Mouse (Mus musculus) midbrain, postnatal 0 days (tissue): ENCODE results near the gene Pigt. TPM values are rescaled to one million over a fixed set of nuclear protein-coding genes. Genes with fewer than 3 reads are reported as not detected.
A peak's percentile ranks its signal among the peaks of the same experiment; 100 is the strongest.

Experiments
- ATAC-seq: fragments of 200-750 bp; cut with Nextera tagmentation; 2 replicates; pipeline ENCODE4 v1.8.0; 2017; ENCODE audit warnings: moderate number of reproducible peaks, mild to moderate bottlenecking, moderate TSS enrichment, moderate library complexity; ENCODE audit not compliant: low FRiP score
- DNase-seq: peaks from one replicate; pipeline ENCODE4 v3.0.0-alpha.2; 2015; ENCODE audit warnings: low spot score
- H3K27ac ChIP-seq: fragments of 300-500 bp; sonication (generic); 2 replicates; pipeline ENCODE4 v1.5.1; 2014; ENCODE audit warnings: low read depth, mild to moderate bottlenecking, low read length, mixed read lengths
- H3K27me3 ChIP-seq: fragments of 300-500 bp; sonication (generic); 2 replicates; pipeline ENCODE4 v1.6.1; 2014; ENCODE audit warnings: low read length, control low read depth, mixed read lengths; ENCODE audit not compliant: insufficient read depth
- H3K36me3 ChIP-seq: fragments of 300-500 bp; sonication (generic); 2 replicates; pipeline ENCODE4 v1.6.1; 2014; ENCODE audit warnings: low read length, control low read depth, mixed read lengths; ENCODE audit not compliant: insufficient read depth
- H3K4me1 ChIP-seq: fragments of 300-500 bp; sonication (generic); 2 replicates; pipeline ENCODE4 v1.6.1; 2014; ENCODE audit warnings: mild to moderate bottlenecking, control low read depth, antibody characterized with exemption, low read length, mixed read lengths; ENCODE audit not compliant: insufficient read depth
- H3K4me2 ChIP-seq: fragments of 300-500 bp; sonication (generic); 2 replicates; pipeline ENCODE4 v1.6.1; 2014; ENCODE audit warnings: low read depth, mild to moderate bottlenecking, low read length, mixed read lengths; ENCODE audit not compliant: poor library complexity, severe bottlenecking
- H3K4me3 ChIP-seq: fragments of 300-500 bp; sonication (generic); 2 replicates; pipeline ENCODE4 v1.5.1; 2014; ENCODE audit warnings: low read depth, mild to moderate bottlenecking, low read length, moderate library complexity
- H3K9ac ChIP-seq: fragments of 300-500 bp; sonication (generic); replicated peaks from 2 replicates; pipeline ENCODE4 v1.6.1; 2014; ENCODE audit warnings: mild to moderate bottlenecking, low read length, moderate library complexity, mixed read lengths; ENCODE audit not compliant: poor library complexity, severe bottlenecking
- H3K9me3 ChIP-seq: fragments of 300-500 bp; sonication (generic); 2 replicates; pipeline ENCODE4 v1.6.1; 2016; ENCODE audit warnings: low read length, control low read depth
- CTCF ChIP-seq: IDR thresholded peaks from 2 replicates; pipeline ENCODE4 v1.5.1; 2016; ENCODE audit warnings: antibody characterized with exemption, mild to moderate bottlenecking
- WGBS: fragments of 180-500 bp; shearing (Covaris S2); extraction: QIAGEN DNeasy Blood & Tissue Kit; methylation state at CpG from one replicate; pipeline ENCODE4 v1.1.7; 2014; 5-methylcytosine and 5-hydroxymethylcytosine counted together
- polyA plus RNA-seq: library from polyadenylated mRNA; unstranded; fragments of >200 nt; fragmentation: Nextera tagmentation; extraction: Ambion mirVana; gene quantifications from 2 replicates; pipeline ENCODE4 v1.2.1, GENCODE M21; 2015
- total RNA-seq: library from RNA; depleted of rRNA; stranded (reverse); fragments of >200 nt; gene quantifications from 2 replicates; pipeline ENCODE4 v1.2.3, GENCODE M21; 2014

The Pigt gene
- total and polyA plus RNA-seq, 2 experiments from 2014 or later = 126 TPM

GRCm38 (mm10) chr2:164487812-164488211 is 9.5 kb upstream of the Pigt start:
- no peak overlapping the region for H3K4me3 ChIP-seq
- ATAC-seq (peak; percentile 41; the same call in 1 of the 2 replicates), DNase-seq (peak; percentile 69)
- H3K36me3 ChIP-seq = peaks cover 15% of the 10 kb centered on the region
- H3K4me2 ChIP-seq = 0 out of 2 replicates have a peak overlapping the region, but pooled peaks have one; percentile 99
- no peak overlapping the region for H3K9ac ChIP-seq
- no peaks in the 10 kb centered on the region for H3K4me1 ChIP-seq
- WGBS = 61% methylated on average over 9 of the region's 9 CpGs
- H3K27ac ChIP-seq = no peak overlapping the region
- no peaks in the 10 kb centered on the region for H3K27me3 ChIP-seq
- H3K9me3 ChIP-seq = no peaks in the 10 kb centered on the region
- no peak for TF ChIP-seq CTCF

- peak; percentile 65; the same call in 1 of the 2 replicates for ATAC-seq
- no peak for TF ChIP-seq CTCF
- H3K4me3 ChIP-seq = no peak overlapping the region
- peak; percentile 78 for DNase-seq
- H3K4me1 ChIP-seq = peaks cover 7% of the 10 kb centered on the region; the same call in 1 of the 2 replicates
- no peak overlapping the region for H3K4me2 ChIP-seq
- peaks cover 15% of the 10 kb centered on the region for H3K36me3 ChIP-seq
- 38% methylated on average over 2 of the region's 2 CpGs for WGBS
- H3K27ac ChIP-seq = peak overlapping the region; percentile 14; the same call in 1 of the 2 replicates
- no peaks in the 10 kb centered on the region for H3K9me3 ChIP-seq
- no peak overlapping the region for H3K9ac ChIP-seq
- H3K27me3 ChIP-seq = no peaks in the 10 kb centered on the region
Observed at GRCm38 (mm10) chr2:164494126-164494525, 3.2 kb upstream of the Pigt start.

- Histone ChIP-seq H3K4me3 (no peak overlapping the region), H3K9me3 (no peaks in the 10 kb centered on the region), H3K4me2 (no peak overlapping the region), H3K4me1 (peaks cover 7% of the 10 kb centered on the region; the same call in 1 of the 2 replicates), H3K27me3 (no peaks in the 10 kb centered on the region), H3K9ac (no peak overlapping the region), H3K36me3 (peaks cover 15% of the 10 kb centered on the region), H3K27ac (no peak overlapping the region)
- ATAC-seq (no peak), DNase-seq (no peak)
- WGBS = 59% methylated on average over 1 of the region's 1 CpGs
- no peak for TF ChIP-seq CTCF
Observed at GRCm38 (mm10) chr2:164496331-164496730, 989 bp upstream of the Pigt start.

- ATAC-seq (0 out of 2 replicates have a peak, but pooled peaks have one; percentile 17), DNase-seq (no peak)
- Histone ChIP-seq H3K4me2 (peak overlapping the region; percentile 97), H3K4me3 (peak overlapping the region; percentile 82), H3K4me1 (peaks cover 7% of the 10 kb centered on the region; the same call in 1 of the 2 replicates), H3K9me3 (no peaks in the 10 kb centered on the region), H3K27ac (peak overlapping the region; percentile 39; the same call in 1 of the 2 replicates), H3K9ac (peak overlapping the region; percentile 63), H3K36me3 (peaks cover 27% of the 10 kb centered on the region), H3K27me3 (no peaks in the 10 kb centered on the region)
- 7% methylated on average over 21 of the region's 21 CpGs for WGBS
- TF ChIP-seq CTCF = peak; percentile 17; the same call in 1 of the 2 replicates
Observed at GRCm38 (mm10) chr2:164497691-164498268, 460 bp downstream of the Pigt start.

GRCm38 (mm10) chr2:164499317-164499716 is 2.0 kb downstream of the Pigt start:
- DNase-seq = no peak
- Histone ChIP-seq H3K27me3 (no peaks in the 10 kb centered on the region), H3K4me3 (no peak overlapping the region), H3K4me1 (peaks cover 7% of the 10 kb centered on the region; the same call in 1 of the 2 replicates), H3K9ac (no peak overlapping the region), H3K27ac (no peak overlapping the region), H3K4me2 (no peak overlapping the region), H3K9me3 (no peaks in the 10 kb centered on the region), H3K36me3 (peaks cover 42% of the 10 kb centered on the region)
- ATAC-seq = no peak
- peak; percentile 29; the same call in 1 of the 2 replicates for TF ChIP-seq CTCF
- WGBS = 81% methylated on average over 5 of the region's 5 CpGs

GRCm38 (mm10) chr2:164500511-164500910 is 3.2 kb downstream of the Pigt start:
- DNase-seq (peak; percentile 54), ATAC-seq (no peak)
- 96% methylated on average over 7 of the region's 7 CpGs for WGBS
- no peaks in the 10 kb centered on the region for H3K27me3 ChIP-seq
- H3K4me1 ChIP-seq = peaks cover 7% of the 10 kb centered on the region; the same call in 1 of the 2 replicates
- no peak for TF ChIP-seq CTCF
- H3K4me3 ChIP-seq = no peak overlapping the region
- H3K4me2 ChIP-seq = no peak overlapping the region
- no peak overlapping the region for H3K9ac ChIP-seq
- peaks cover 49% of the 10 kb centered on the region for H3K36me3 ChIP-seq
- H3K27ac ChIP-seq = no peak overlapping the region
- no peaks in the 10 kb centered on the region for H3K9me3 ChIP-seq
